Mouse (Mus musculus): ENCODE data around the gene Nat14. TPM values are rescaled to one million over a fixed set of nuclear protein-coding genes. Genes with fewer than 3 reads are reported as not detected.

Gene Nat14
- polyA plus RNA-seq (2012; rRNA removed; ENCODE audit: low replicate concordance), result 8.4 and 8.7 TPM in 2 replicates

DNA sequence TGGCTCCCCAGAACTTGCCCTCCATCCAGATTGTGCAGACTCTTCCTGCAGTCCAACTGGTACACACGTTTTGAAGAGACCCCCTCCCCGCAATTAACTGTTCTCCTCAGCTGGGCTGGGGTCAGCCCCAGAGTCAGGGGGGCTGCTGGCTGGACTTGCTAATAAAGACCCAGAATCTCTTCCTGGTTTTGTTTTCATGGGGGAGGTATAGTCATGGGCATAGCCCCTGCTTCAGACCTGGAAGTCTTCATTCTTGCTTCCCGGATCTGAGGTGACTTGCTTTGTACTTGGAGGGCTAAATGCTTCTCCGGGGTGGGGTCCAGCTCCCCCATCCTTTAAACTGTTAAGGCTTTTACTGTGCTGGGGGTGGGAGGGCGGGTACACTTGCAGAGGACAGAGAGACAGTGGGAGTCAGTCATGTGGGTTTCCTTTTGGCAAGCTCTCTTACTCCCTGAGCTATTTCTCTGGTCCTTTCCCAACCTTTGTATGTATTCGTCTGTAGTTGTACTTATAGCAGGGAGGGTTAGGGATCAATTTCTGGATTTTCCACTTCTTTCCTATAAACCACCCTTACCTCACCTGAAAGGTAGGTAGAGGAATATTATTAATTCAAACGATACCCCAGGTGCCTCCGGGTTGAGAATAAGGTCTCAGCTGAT is at the start of gene Nat14:
Gene Nat14, plus strand, starts transcription at position 205 of the 659 bp plus-strand sequence.

GRCm38 (mm10) chr7:4876753-4877221 is 45.0 kb upstream of the Nat14 start, which contains the start of gene Isoc2a:
Gene Isoc2a (plus strand): TSS chr7:4877153.

DNA sequence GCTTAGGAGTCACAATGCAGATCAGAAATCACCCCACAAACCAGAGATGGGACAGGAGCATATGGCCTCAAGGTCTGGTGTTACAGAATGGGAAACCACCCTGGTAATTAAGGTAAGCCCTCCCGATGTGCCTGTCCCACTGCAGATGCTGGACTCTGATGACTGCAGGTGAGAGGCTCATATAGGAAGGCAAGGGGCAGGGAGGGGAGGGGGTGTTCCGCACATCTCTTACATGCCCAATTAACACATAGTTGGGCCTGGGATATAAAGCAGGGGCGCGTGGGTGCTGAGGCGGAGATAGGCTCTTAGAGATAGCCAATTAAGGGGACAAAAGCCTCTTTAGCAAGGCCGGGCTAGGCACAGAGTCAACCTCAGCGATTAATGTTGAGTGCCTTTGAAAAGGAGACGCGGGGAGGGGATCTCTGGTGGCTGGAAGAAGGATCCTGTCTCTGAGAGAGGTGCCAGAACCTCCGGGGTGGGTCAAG is 15.3 kb upstream of the Nat14 start, which contains the start of gene Gm36210:
Gene Gm36210, minus strand, starts transcription at position 51 of the 485 bp plus-strand sequence.

DNA sequence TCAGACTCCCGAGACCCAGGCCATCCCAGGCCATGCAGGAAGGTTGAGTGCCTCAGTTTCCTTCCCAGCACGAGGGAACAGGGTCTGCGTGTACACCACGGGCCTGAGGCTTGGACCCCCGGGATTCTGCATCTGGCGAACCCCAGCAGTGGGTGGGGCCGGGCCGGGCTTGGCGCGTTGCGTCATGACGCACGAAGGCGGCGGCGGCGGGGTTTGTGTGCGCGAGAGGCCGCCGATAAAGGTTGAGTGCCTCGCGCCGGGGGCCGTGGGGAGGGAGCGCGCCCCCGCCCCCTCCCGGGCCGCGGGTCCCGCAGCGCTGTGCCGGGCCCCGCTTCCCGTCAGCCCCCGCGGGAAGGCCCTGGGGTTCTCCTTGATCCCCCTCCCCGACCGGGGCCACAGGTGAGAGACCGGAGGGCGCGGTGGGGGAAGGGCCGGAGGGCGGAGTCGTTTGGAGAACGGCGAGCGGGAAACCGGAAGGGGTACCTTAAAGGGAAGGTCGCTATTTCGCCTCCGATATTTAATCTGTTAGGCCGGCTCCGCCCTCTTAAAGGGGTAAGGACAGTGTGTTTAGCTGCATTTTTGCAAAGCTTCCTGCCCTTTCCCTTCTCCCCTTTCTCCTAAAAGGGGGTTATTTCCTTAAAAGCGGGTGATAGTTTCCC is 6.7 kb upstream of the Nat14 start, which contains the start of gene Zfp628:
Gene Zfp628, plus strand, starts transcription at position 211 of the 659 bp plus-strand sequence.

GRCm38 (mm10) chr7:4925441-4926381 is 3.9 kb downstream of the Nat14 start, which contains the start of gene Ssc5d:
Gene Ssc5d (plus strand): TSS chr7:4925785.

DNA sequence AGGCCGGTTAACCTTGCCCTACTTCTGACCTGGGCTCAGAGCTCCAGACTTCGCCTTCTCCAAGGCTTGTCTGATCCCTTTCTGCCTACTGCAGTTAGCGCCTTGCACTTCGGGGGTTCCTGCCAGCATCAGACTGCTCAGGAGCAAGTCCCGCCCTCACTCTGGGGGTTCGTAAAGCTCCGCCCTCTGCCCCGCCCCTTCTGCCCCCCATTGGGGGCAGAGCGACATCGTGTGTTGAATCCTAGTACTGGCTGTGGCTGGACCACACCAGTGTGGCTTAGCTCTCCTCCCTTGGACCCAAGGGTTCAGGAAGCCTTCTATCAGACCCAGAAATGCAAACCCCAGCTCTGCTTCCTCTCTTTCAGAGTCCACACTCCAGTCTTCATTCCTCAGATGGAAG is 42.4 kb downstream of the Nat14 start, which contains the start of gene Sbk2:
Gene Sbk2, minus strand, starts transcription at position 135 of the 400 bp plus-strand sequence.

GRCm38 (mm10) chr7:4971068-4971467 is 49.2 kb downstream of the Nat14 start, which contains the start of gene Sbk3:
Gene Sbk3 (minus strand): TSS chr7:4971168.

Other genes with a start within 250 kb of the Nat14 start
- gene Hspbp1, start 237.0 kb upstream of the Nat14 start, polyA plus RNA-seq (2012; rRNA removed; ENCODE audit: low replicate concordance), result 31.7 and 34.2 TPM in 2 replicates
- 2.1 and 3.8 TPM in 2 replicates for gene Brsk1, start 231.4 kb upstream of the Nat14 start, polyA plus RNA-seq (2012; rRNA removed; ENCODE audit: low replicate concordance)
- gene Tmem150b, start 196.8 kb upstream of the Nat14 start, polyA plus RNA-seq (2012; rRNA removed; ENCODE audit: low replicate concordance), result 44.7 and 105 TPM in 2 replicates
- gene Kmt5c, start 181.9 kb upstream of the Nat14 start, polyA plus RNA-seq (2012; rRNA removed; ENCODE audit: low replicate concordance), result 208 and 341 TPM in 2 replicates
- 8.1 and 47.7 TPM in 2 replicates for gene Cox6b2, start 168.9 kb upstream of the Nat14 start, polyA plus RNA-seq (2012; rRNA removed; ENCODE audit: low replicate concordance)
- not detected in 2 replicates for gene Fam71e2, start 150.7 kb upstream of the Nat14 start, polyA plus RNA-seq (2012; rRNA removed; ENCODE audit: low replicate concordance)
- 0.21 and 0.53 TPM in 2 replicates for gene Il11, start 139.2 kb upstream of the Nat14 start, polyA plus RNA-seq (2012; rRNA removed; ENCODE audit: low replicate concordance)
- gene Tmem190, start 139.1 kb upstream of the Nat14 start, polyA plus RNA-seq (2012; rRNA removed; ENCODE audit: low replicate concordance), result not detected in 2 replicates
- gene Tmem238, start 132.4 kb upstream of the Nat14 start, polyA plus RNA-seq (2012; rRNA removed; ENCODE audit: low replicate concordance), result 245 and 842 TPM in 2 replicates
- 347 and 393 TPM in 2 replicates for gene Rpl28, start 129.2 kb upstream of the Nat14 start, polyA plus RNA-seq (2012; rRNA removed; ENCODE audit: low replicate concordance)
- 184 and 256 TPM in 2 replicates for gene Ube2s, start 109.4 kb upstream of the Nat14 start, polyA plus RNA-seq (2012; rRNA removed; ENCODE audit: low replicate concordance)
- 0.19 and 3.1 TPM in 2 replicates for gene Shisa7, start 77.3 kb upstream of the Nat14 start, polyA plus RNA-seq (2012; rRNA removed; ENCODE audit: low replicate concordance)
- 31.8 and 33.1 TPM in 2 replicates for gene Isoc2b, start 51.8 kb upstream of the Nat14 start, polyA plus RNA-seq (2012; rRNA removed; ENCODE audit: low replicate concordance)
- gene Isoc2a, start 44.9 kb upstream of the Nat14 start, polyA plus RNA-seq (2012; rRNA removed; ENCODE audit: low replicate concordance), result 34.1 and 38.8 TPM in 2 replicates
- not detected in 2 replicates for gene Gm36210, start 15.5 kb upstream of the Nat14 start, polyA plus RNA-seq (2012; rRNA removed; ENCODE audit: low replicate concordance)
- gene Zfp628, start 6.8 kb upstream of the Nat14 start, polyA plus RNA-seq (2012; rRNA removed; ENCODE audit: low replicate concordance), result 26.2 and 34.2 TPM in 2 replicates
- 2.7 and 4.6 TPM in 2 replicates for gene Ssc5d, start 3.8 kb downstream of the Nat14 start, polyA plus RNA-seq (2012; rRNA removed; ENCODE audit: low replicate concordance)
- not detected in 2 replicates for gene Sbk2, start 42.4 kb downstream of the Nat14 start, polyA plus RNA-seq (2012; rRNA removed; ENCODE audit: low replicate concordance)
- 0.02 TPM in 1 of 2 replicates, not detected in the other for gene Sbk3, start 49.1 kb downstream of the Nat14 start, polyA plus RNA-seq (2012; rRNA removed; ENCODE audit: low replicate concordance)
- gene Zfp579, start 74.1 kb downstream of the Nat14 start, polyA plus RNA-seq (2012; rRNA removed; ENCODE audit: low replicate concordance), result 39.0 and 47.9 TPM in 2 replicates
- gene Zfp524, start 92.4 kb downstream of the Nat14 start, polyA plus RNA-seq (2012; rRNA removed; ENCODE audit: low replicate concordance), result 46.4 and 57.1 TPM in 2 replicates
- 24.9 and 25.9 TPM in 2 replicates for gene Fiz1, start 92.7 kb downstream of the Nat14 start, polyA plus RNA-seq (2012; rRNA removed; ENCODE audit: low replicate concordance)
- gene Gm44973, start 93.5 kb downstream of the Nat14 start, polyA plus RNA-seq (2012; rRNA removed; ENCODE audit: low replicate concordance), result not detected in 2 replicates
- 29.9 and 32.6 TPM in 2 replicates for gene Zfp865, start 98.3 kb downstream of the Nat14 start, polyA plus RNA-seq (2012; rRNA removed; ENCODE audit: low replicate concordance)
- 1.6 and 2.3 TPM in 2 replicates for gene Ccdc106, start 98.5 kb downstream of the Nat14 start, polyA plus RNA-seq (2012; rRNA removed; ENCODE audit: low replicate concordance)
- gene 4632433K11Rik, start 112.1 kb downstream of the Nat14 start, polyA plus RNA-seq (2012; rRNA removed; ENCODE audit: low replicate concordance), result not detected in 2 replicates
- 6.7 and 8.4 TPM in 2 replicates for gene Zfp784, start 116.4 kb downstream of the Nat14 start, polyA plus RNA-seq (2012; rRNA removed; ENCODE audit: low replicate concordance)
- gene Zfp580, start 129.5 kb downstream of the Nat14 start, polyA plus RNA-seq (2012; rRNA removed; ENCODE audit: low replicate concordance), result 18.1 and 22.7 TPM in 2 replicates
- gene U2af2, start 140.1 kb downstream of the Nat14 start, polyA plus RNA-seq (2012; rRNA removed; ENCODE audit: low replicate concordance), result 108 and 110 TPM in 2 replicates
- gene Epn1, start 158.2 kb downstream of the Nat14 start, polyA plus RNA-seq (2012; rRNA removed; ENCODE audit: low replicate concordance), result 442 and 660 TPM in 2 replicates
- gene Rfpl4, start 194.9 kb downstream of the Nat14 start, polyA plus RNA-seq (2012; rRNA removed; ENCODE audit: low replicate concordance), result not detected in 2 replicates
- gene Rasl2-9, start 203.9 kb downstream of the Nat14 start, polyA plus RNA-seq (2012; rRNA removed; ENCODE audit: low replicate concordance), result 0.21 and 0.47 TPM in 2 replicates
- gene Vmn1r55, start 227.6 kb downstream of the Nat14 start, polyA plus RNA-seq (2012; rRNA removed; ENCODE audit: low replicate concordance), result not detected in 2 replicates

Data from duodenum, adult 2 months (tissue).